Mouse (Mus musculus): ENCODE results near the gene Vmn1r31. TPM values are rescaled to one million over a fixed set of nuclear protein-coding genes. Genes with fewer than 3 reads are reported as not detected.

Gene Vmn1r31
- not detected for polyA plus RNA-seq (2014; fragmentation: Illumina TruSeq; extraction: RNeasy Lipid Tissue Mini Kit (QIAGEN cat#74804); ENCODE audit: low read depth, low replicate concordance)

GRCm38 (mm10) chr6:58475230-58475629, at the start of gene Vmn1r31:
Gene Vmn1r31 (minus strand): TSS chr6:58475330.

GRCm38 (mm10) chr6:58443285-58443684, 31.8 kb downstream of the Vmn1r31 start, which contains the start of gene Vmn1r30:
Gene Vmn1r30 (minus strand): TSS chr6:58443385.

Other genes with a start within 250 kb of the Vmn1r31 start
- not detected for gene Vmn1r28, start 213.3 kb downstream of the Vmn1r31 start, polyA plus RNA-seq (2014; fragmentation: Illumina TruSeq; extraction: RNeasy Lipid Tissue Mini Kit (QIAGEN cat#74804); ENCODE audit: low read depth, low replicate concordance)
- gene Vmn1r29, start 173.8 kb downstream of the Vmn1r31 start, polyA plus RNA-seq (2014; fragmentation: Illumina TruSeq; extraction: RNeasy Lipid Tissue Mini Kit (QIAGEN cat#74804); ENCODE audit: low read depth, low replicate concordance) = not detected
- gene Vmn1r30, start 31.9 kb downstream of the Vmn1r31 start, polyA plus RNA-seq (2014; fragmentation: Illumina TruSeq; extraction: RNeasy Lipid Tissue Mini Kit (QIAGEN cat#74804); ENCODE audit: low read depth, low replicate concordance) = not detected
- gene Abcg2, start 109.2 kb upstream of the Vmn1r31 start, polyA plus RNA-seq (2014; fragmentation: Illumina TruSeq; extraction: RNeasy Lipid Tissue Mini Kit (QIAGEN cat#74804); ENCODE audit: low read depth, low replicate concordance) = 21.5 TPM

Measured in adipose tissue, adult 10 weeks (tissue).